Mouse (Mus musculus) testis, adult 2 months (tissue): ENCODE results near the gene Camk2n1.

ENCODE experiments used
- CTCF ChIP-seq: fragments of 200-500 bp; IDR thresholded peaks from 2 replicates; pipeline ENCODE4 v1.5.1; 2012; ENCODE audit warnings: low read depth, mild to moderate bottlenecking, inconsistent platforms, low read length, moderate library complexity; ENCODE audit not compliant: control insufficient read depth, insufficient read depth, insufficient replicate concordance
- POLR2A ChIP-seq: fragments of 200-500 bp; IDR thresholded peaks from 2 replicates; pipeline ENCODE4 v1.6.1; 2012; ENCODE audit warnings: low read depth, mild to moderate bottlenecking, inconsistent platforms, low read length, moderate library complexity; ENCODE audit not compliant: control insufficient read depth

DNA sequence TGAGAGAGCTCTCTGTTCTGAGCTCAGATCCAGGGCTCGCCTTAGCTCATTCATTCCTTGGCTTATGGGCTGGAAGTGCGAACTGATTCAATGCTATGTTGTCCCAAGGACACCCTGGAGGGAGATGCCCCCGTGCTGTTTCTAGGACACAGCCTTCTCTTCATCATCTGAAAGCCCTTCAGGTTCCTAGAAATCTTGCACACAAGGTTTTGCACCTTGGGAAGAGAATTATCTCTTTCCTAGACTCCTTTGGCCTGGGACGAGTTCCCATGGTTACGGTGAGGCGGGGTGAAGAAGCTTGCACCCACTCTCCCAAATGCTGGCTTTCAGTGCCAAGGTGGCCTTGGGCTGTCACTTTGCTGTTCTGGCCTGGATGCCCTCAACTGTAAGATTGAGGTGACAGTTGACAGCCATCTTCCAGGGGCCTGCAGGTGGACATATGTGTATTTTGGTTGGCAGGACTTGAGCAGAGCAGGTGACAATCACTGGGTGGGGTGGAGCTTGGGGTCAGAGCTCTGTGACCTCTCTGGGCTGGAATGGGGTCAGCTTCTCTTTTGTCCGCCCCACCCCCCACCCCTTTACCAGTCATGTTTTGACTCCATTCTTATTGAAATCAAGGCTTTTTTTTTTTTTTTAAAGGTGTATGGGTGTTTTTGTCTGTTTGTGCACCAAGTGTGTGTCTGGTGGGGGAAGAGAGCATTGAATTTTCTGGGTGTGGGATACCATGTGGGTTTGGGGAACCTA, 5.1 kb upstream of the Camk2n1 start:
- TF ChIP-seq POLR2A: no peak
- no peak for TF ChIP-seq CTCF
